Comparison of ENCODE assay signal across 23 mouse cellular contexts in the genomic region with DNA sequence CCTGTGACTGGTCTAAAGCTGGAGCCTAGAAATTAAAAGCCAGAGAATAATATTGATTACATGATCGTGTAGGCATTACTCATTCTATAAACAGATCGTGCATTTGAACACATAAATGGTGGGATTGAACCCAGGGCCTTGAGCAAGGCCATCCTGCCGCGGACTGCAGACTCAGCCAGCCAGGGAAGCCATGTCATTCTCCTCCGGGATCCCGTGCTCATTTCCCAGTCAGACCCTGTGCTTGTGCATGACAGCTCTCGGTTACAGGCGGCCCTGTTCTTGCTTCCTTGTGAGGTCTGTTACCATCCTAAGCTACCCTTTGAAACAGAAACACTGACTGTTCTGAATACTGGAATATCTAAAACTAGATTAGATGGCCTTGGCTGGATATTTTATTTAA.
"Had no signal": no experiment of that assay in that cellular context is flagged by ENCODE, and none has a peak within 500 bp of the region (broad histone marks: within the 10 kb centered on the region; RNA-seq: fewer than 3 reads in every experiment).

No protein-coding gene starts in this region.

- ATAC-seq: inflammation-experienced regulatory T-cells, adult 6 months; intestine, embryonic 16.5 days had no signal

- H3K4me1 ChIP-seq: heart, embryonic 12.5 days; hindbrain, embryonic 10.5 days; hindbrain, embryonic 12.5 days; limb, embryonic 10.5 days; limb, embryonic 12.5 days had no signal

- H3K9me3 ChIP-seq: heart, embryonic 12.5 days; hindbrain, embryonic 10.5 days; hindbrain, embryonic 12.5 days; limb, embryonic 10.5 days; limb, embryonic 12.5 days; liver, embryonic 13.5 days had no signal

- H3K4me2 ChIP-seq: heart, embryonic 12.5 days; hindbrain, embryonic 12.5 days; hindbrain, embryonic 14.5 days; limb, embryonic 12.5 days; liver, embryonic 11.5 days; liver, embryonic 13.5 days had no signal

- H3K27ac ChIP-seq: gastrocnemius, adult 2 months; hindbrain, embryonic 10.5 days; hindbrain, embryonic 12.5 days; hindbrain, embryonic 14.5 days; layer of hippocampus, adult 2 months; left cerebral cortex, adult 2 months; limb, embryonic 10.5 days; limb, embryonic 12.5 days; liver, embryonic 13.5 days had no signal

- H3K9ac ChIP-seq: heart, embryonic 12.5 days; hindbrain, embryonic 12.5 days; hindbrain, embryonic 14.5 days; limb, embryonic 12.5 days; liver, embryonic 13.5 days had no signal

- H3K27me3 ChIP-seq: heart, embryonic 12.5 days; hindbrain, embryonic 12.5 days; limb, embryonic 12.5 days; liver, embryonic 13.5 days had no signal

- DNase-seq: gastrocnemius, adult 2 months; gastrocnemius, postnatal 10 days; gastrocnemius, postnatal 25 days; heart, postnatal 10 days; heart, postnatal 4 days; kidney, adult 18-20 months; kidney, adult 8-10 months; kidney, postnatal 10 days; kidney, postnatal 25 days; kidney, postnatal 4 days; liver; liver, embryonic 13.5 days had no signal

- H3K4me3 ChIP-seq: gastrocnemius, adult 2 months; heart, embryonic 12.5 days; hindbrain, embryonic 10.5 days; hindbrain, embryonic 12.5 days; layer of hippocampus, adult 2 months; left cerebral cortex, adult 2 months; limb, embryonic 10.5 days; limb, embryonic 12.5 days; liver, embryonic 13.5 days had no signal
